Mouse (Mus musculus): Measurements from ENCODE around the gene Cd28. TPM values are rescaled to one million over a fixed set of nuclear protein-coding genes. Genes with fewer than 3 reads are reported as not detected.
"Not testable (repeated sequence)": the region's sequence is repeated elsewhere in the genome, so short reads cannot be mapped to it uniquely, and the experiment has no call there.

Cd28 gene
- polyA plus RNA-seq, 1 experiment from 2014 or later = 0.18 TPM

DNA sequence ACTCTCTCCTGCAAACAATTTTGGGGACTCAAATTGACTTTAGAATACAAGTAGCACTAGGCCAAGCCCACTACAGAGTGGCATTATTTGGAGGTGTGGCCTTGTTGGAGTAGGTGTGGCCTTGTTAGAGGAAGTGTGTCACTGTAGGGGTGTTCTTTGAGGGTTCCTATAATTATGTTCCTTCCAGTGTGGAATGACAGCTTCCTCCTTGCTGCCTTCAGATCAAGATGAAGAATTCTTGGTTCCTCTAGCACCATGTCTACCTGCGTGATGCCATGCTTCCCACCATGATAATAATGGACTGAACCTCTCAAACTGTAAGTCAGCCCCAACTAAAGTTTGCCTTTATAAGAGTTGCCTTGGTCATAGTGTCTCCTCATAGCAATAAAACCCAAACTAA, 91.1 kb downstream of the Cd28 start:
- Histone ChIP-seq H3K36me3 (replicated peaks; ENCODE audit: control insufficient read depth, insufficient read depth, low read depth, low read length) (no peaks in the 10 kb centered on the region), H3K4me3 (ENCODE audit: low read depth, low read length) (no peak overlapping the region), H3K4me1 (ENCODE audit: control insufficient read depth, insufficient read depth, low read length) (no peaks in the 10 kb centered on the region), H3K4me2 (ENCODE audit: low read depth, low read length) (no peak overlapping the region), H3K27ac (replicated peaks; ENCODE audit: low read depth, low read length) (no peak overlapping the region), H3K27me3 (ENCODE audit: control insufficient read depth, insufficient read depth, low read length) (no peaks in the 10 kb centered on the region), H3K9me3 (replicated peaks; ENCODE audit: control insufficient read depth, low read length) (no peaks in the 10 kb centered on the region), H3K9ac (replicated peaks; ENCODE audit: low read length) (no peak overlapping the region)
- 96% methylated on average over 1 of the region's 1 CpGs for WGBS
- ATAC-seq (replicated peaks; ENCODE audit: insufficient number of reproducible peaks, low FRiP score, low TSS enrichment, low read depth) (no peak), DNase-seq (ENCODE audit: low spot score) (no peak)

DNA sequence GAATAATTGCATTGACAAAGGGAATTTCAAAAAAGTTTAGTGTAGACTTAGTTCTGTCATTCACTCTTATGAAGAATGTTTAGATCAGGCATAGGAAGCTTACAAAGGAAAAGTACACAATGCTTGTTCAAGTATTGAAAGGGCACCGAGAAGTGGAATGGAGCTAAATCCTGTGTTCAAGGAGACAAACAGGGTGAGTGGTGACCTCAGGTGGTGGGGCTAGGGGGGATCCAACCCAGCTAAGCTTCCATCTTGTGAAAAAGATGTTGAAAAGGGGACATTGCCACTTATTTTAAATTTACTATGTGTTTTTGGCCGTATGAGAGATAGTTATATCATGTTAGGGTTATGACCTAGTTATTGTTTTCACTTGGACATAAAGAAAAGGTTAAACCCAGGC, 91.9 kb downstream of the Cd28 start:
- DNase-seq (ENCODE audit: low spot score) (no peak), ATAC-seq (replicated peaks; ENCODE audit: insufficient number of reproducible peaks, low FRiP score, low TSS enrichment, low read depth) (no peak)
- WGBS = 84% methylated on average over 2 of the region's 2 CpGs

DNA sequence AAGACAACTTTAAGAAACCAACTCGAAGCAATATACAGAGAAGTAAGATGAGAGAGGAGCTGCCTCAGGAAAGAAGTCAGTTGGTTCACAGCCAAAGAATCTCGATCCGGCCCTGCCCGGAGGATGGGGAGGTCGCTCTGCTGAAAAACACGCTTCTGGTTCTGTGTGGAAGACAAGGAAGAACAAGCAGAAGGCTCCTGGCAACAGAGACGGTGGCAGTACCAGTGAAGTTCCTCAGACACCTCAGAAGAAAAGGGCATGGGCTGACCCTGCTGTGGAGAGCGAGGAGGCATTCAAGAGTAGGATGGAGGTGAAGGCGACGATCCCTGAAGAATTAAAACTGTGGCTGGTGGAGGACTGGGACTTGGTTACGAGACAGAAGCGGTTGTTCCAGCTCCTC, 92.6 kb downstream of the Cd28 start:
- Histone ChIP-seq H3K4me1 (ENCODE audit: control insufficient read depth, insufficient read depth, low read length) (no peaks in the 10 kb centered on the region), H3K4me2 (ENCODE audit: low read depth, low read length) (no peak overlapping the region), H3K27ac (replicated peaks; ENCODE audit: low read depth, low read length) (no peak overlapping the region), H3K4me3 (ENCODE audit: low read depth, low read length) (no peak overlapping the region), H3K9me3 (replicated peaks; ENCODE audit: control insufficient read depth, low read length) (no peaks in the 10 kb centered on the region), H3K9ac (replicated peaks; ENCODE audit: low read length) (no peak overlapping the region), H3K36me3 (replicated peaks; ENCODE audit: control insufficient read depth, insufficient read depth, low read depth, low read length) (no peaks in the 10 kb centered on the region), H3K27me3 (ENCODE audit: control insufficient read depth, insufficient read depth, low read length) (no peaks in the 10 kb centered on the region)
- 88% methylated on average over 12 of the region's 12 CpGs for WGBS
- no peak for ATAC-seq (replicated peaks; ENCODE audit: insufficient number of reproducible peaks, low FRiP score, low TSS enrichment, low read depth)
- no peak for DNase-seq (ENCODE audit: low spot score)

More for the DNA sequence above, 91.9 kb downstream of the Cd28 start:
- Histone ChIP-seq H3K9ac (replicated peaks; ENCODE audit: low read length) (no peak overlapping the region), H3K4me3 (ENCODE audit: low read depth, low read length) (no peak overlapping the region), H3K4me1 (ENCODE audit: control insufficient read depth, insufficient read depth, low read length) (no peaks in the 10 kb centered on the region), H3K27me3 (ENCODE audit: control insufficient read depth, insufficient read depth, low read length) (no peaks in the 10 kb centered on the region), H3K9me3 (replicated peaks; ENCODE audit: control insufficient read depth, low read length) (no peaks in the 10 kb centered on the region), H3K36me3 (replicated peaks; ENCODE audit: control insufficient read depth, insufficient read depth, low read depth, low read length) (no peaks in the 10 kb centered on the region), H3K4me2 (ENCODE audit: low read depth, low read length) (no peak overlapping the region), H3K27ac (replicated peaks; ENCODE audit: low read depth, low read length) (no peak overlapping the region)

DNA sequence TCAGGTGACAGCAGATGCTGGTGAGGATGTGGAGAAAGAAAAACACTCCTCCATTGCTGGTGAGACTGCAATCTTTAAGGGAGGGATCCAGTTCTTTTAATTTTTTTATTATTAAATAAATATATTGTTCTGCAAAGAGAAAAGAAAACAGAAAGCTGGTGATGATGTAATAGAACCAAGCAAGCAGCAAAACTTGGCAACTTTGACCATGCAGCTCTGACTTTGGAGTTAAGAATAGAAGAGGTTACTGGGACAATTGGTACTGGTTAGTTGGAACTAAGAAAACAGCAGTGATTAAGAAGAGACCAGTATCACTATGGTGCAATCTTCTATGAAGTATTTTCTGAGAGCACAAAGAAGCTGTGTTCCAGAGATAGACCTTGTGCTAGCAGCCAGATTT, 94.2 kb downstream of the Cd28 start:
- DNase-seq (ENCODE audit: low spot score) = no peak
- Histone ChIP-seq H3K9ac (replicated peaks; ENCODE audit: low read length) (no peak overlapping the region), H3K4me1 (ENCODE audit: control insufficient read depth, insufficient read depth, low read length) (no peaks in the 10 kb centered on the region), H3K4me2 (ENCODE audit: low read depth, low read length) (no peak overlapping the region), H3K9me3 (replicated peaks; ENCODE audit: control insufficient read depth, low read length) (no peaks in the 10 kb centered on the region), H3K4me3 (ENCODE audit: low read depth, low read length) (no peak overlapping the region), H3K27ac (replicated peaks; ENCODE audit: low read depth, low read length) (no peak overlapping the region), H3K27me3 (ENCODE audit: control insufficient read depth, insufficient read depth, low read length) (no peaks in the 10 kb centered on the region), H3K36me3 (replicated peaks; ENCODE audit: control insufficient read depth, insufficient read depth, low read depth, low read length) (no peaks in the 10 kb centered on the region)
- ATAC-seq (replicated peaks; ENCODE audit: insufficient number of reproducible peaks, low FRiP score, low TSS enrichment, low read depth) = no peak

DNA sequence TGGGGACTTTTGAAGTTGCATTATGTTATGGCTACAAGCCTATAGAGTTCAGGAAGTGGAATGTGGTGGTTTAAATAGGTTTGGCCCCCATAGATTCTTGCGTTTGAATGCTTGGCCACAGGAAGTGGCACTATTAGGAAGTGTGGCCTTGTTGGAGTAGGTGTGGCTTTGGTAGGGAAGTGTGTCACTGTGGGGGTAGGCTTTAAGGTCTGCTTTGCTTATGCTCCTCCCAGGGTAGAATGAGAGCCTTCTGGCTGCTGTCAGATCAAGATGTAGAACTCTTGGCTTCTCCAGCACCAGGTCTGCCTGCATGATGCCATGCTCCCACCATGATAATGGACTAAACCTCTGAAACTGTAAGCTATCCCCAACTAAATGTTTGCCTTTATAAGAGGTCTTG, 95.4 kb downstream of the Cd28 start:
- WGBS = 63% methylated on average over 1 of the region's 1 CpGs
- Histone ChIP-seq H3K4me2 (ENCODE audit: low read depth, low read length) (no peak overlapping the region), H3K9me3 (replicated peaks; ENCODE audit: control insufficient read depth, low read length) (no peaks in the 10 kb centered on the region), H3K4me1 (ENCODE audit: control insufficient read depth, insufficient read depth, low read length) (no peaks in the 10 kb centered on the region), H3K4me3 (ENCODE audit: low read depth, low read length) (no peak overlapping the region), H3K27me3 (ENCODE audit: control insufficient read depth, insufficient read depth, low read length) (no peaks in the 10 kb centered on the region), H3K27ac (replicated peaks; ENCODE audit: low read depth, low read length) (no peak overlapping the region), H3K36me3 (replicated peaks; ENCODE audit: control insufficient read depth, insufficient read depth, low read depth, low read length) (no peaks in the 10 kb centered on the region), H3K9ac (replicated peaks; ENCODE audit: low read length) (no peak overlapping the region)
- ATAC-seq (replicated peaks; ENCODE audit: insufficient number of reproducible peaks, low FRiP score, low TSS enrichment, low read depth) (no peak), DNase-seq (ENCODE audit: low spot score) (no peak)

DNA sequence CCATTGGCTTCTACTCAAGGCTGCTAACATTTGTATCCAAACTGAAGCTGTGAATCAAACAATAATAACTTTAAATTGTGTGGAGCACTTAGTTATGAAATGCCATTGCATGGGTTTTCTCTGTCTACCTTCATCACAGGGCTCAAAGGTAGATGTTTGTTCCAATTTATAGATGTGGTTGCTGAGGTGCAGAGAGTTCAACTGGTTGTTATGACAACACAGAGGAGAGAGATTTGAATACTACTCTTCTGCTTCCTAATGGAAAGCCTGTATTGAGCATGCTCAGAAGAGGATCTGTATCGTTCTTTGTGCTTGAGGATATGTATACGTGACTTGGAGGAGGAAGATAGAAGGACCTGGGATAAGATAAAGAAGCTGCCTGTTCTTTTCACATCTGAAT, 96.8 kb downstream of the Cd28 start:
- Histone ChIP-seq H3K27ac (replicated peaks; ENCODE audit: low read depth, low read length) (no peak overlapping the region), H3K4me2 (ENCODE audit: low read depth, low read length) (no peak overlapping the region), H3K36me3 (replicated peaks; ENCODE audit: control insufficient read depth, insufficient read depth, low read depth, low read length) (no peaks in the 10 kb centered on the region), H3K4me1 (ENCODE audit: control insufficient read depth, insufficient read depth, low read length) (no peaks in the 10 kb centered on the region), H3K9me3 (replicated peaks; ENCODE audit: control insufficient read depth, low read length) (no peaks in the 10 kb centered on the region), H3K4me3 (ENCODE audit: low read depth, low read length) (no peak overlapping the region), H3K9ac (replicated peaks; ENCODE audit: low read length) (no peak overlapping the region), H3K27me3 (ENCODE audit: control insufficient read depth, insufficient read depth, low read length) (no peaks in the 10 kb centered on the region)
- WGBS = 83% methylated on average over 2 of the region's 2 CpGs
- DNase-seq (ENCODE audit: low spot score) = no peak
- no peak for ATAC-seq (replicated peaks; ENCODE audit: insufficient number of reproducible peaks, low FRiP score, low TSS enrichment, low read depth)

DNA sequence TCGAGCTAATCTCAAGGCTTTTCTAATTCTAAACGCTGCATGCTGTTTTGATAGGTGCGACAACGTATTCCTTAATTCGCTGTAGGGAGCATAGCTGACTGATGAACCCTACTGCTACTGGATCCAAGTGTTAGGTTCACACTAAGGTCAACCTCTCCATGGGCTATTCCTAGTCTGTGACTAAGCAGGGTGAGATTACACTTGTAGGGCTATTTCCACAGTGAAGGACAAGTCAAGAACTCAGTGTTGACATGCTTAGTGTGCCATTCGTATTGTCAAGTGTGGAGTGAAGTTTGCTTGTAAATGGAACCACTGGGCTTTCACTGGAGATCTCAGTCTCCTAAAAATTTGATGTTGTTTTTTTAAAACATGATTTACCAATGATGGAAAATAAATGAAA, 99.3 kb downstream of the Cd28 start:
- Histone ChIP-seq H3K9me3 (replicated peaks; ENCODE audit: control insufficient read depth, low read length) (no peaks in the 10 kb centered on the region), H3K27me3 (ENCODE audit: control insufficient read depth, insufficient read depth, low read length) (no peaks in the 10 kb centered on the region), H3K9ac (replicated peaks; ENCODE audit: low read length) (no peak overlapping the region), H3K4me3 (ENCODE audit: low read depth, low read length) (no peak overlapping the region), H3K36me3 (replicated peaks; ENCODE audit: control insufficient read depth, insufficient read depth, low read depth, low read length) (no peaks in the 10 kb centered on the region), H3K27ac (replicated peaks; ENCODE audit: low read depth, low read length) (no peak overlapping the region), H3K4me2 (ENCODE audit: low read depth, low read length) (no peak overlapping the region), H3K4me1 (ENCODE audit: control insufficient read depth, insufficient read depth, low read length) (no peaks in the 10 kb centered on the region)
- no peak for ATAC-seq (replicated peaks; ENCODE audit: insufficient number of reproducible peaks, low FRiP score, low TSS enrichment, low read depth)
- 87% methylated on average over 6 of the region's 6 CpGs for WGBS
- no peak for DNase-seq (ENCODE audit: low spot score)

DNA sequence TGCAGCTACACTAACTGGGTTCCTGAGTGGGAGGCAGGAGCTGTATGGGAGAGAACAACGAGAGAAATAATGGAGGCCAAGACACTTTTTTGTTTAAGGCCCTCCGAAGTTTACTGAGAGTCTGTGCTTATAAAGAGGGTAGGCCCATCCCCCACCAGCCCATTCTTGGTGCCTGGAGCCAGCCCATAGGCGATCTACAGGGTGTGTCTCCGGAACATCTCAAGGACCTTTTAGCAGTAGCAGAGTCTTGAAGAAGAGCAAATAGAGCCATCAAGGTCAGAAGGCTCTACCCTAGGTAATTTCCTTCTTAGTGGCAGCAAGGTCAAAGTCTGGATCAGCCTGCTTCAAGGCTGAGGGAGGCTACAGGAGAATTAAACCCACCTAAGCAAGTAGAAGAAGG, 101.9 kb downstream of the Cd28 start:
- not testable (repeated sequence) for H3K4me3 ChIP-seq (ENCODE audit: low read depth, low read length); ATAC-seq (replicated peaks; ENCODE audit: insufficient number of reproducible peaks, low FRiP score, low TSS enrichment, low read depth); H3K9me3 ChIP-seq (replicated peaks; ENCODE audit: control insufficient read depth, low read length); H3K9ac ChIP-seq (replicated peaks; ENCODE audit: low read length); H3K27me3 ChIP-seq (ENCODE audit: control insufficient read depth, insufficient read depth, low read length); H3K4me2 ChIP-seq (ENCODE audit: low read depth, low read length); H3K27ac ChIP-seq (replicated peaks; ENCODE audit: low read depth, low read length); DNase-seq (ENCODE audit: low spot score); H3K4me1 ChIP-seq (ENCODE audit: control insufficient read depth, insufficient read depth, low read length); H3K36me3 ChIP-seq (replicated peaks; ENCODE audit: control insufficient read depth, insufficient read depth, low read depth, low read length)
- WGBS = 84% methylated on average over 4 of the region's 4 CpGs

DNA sequence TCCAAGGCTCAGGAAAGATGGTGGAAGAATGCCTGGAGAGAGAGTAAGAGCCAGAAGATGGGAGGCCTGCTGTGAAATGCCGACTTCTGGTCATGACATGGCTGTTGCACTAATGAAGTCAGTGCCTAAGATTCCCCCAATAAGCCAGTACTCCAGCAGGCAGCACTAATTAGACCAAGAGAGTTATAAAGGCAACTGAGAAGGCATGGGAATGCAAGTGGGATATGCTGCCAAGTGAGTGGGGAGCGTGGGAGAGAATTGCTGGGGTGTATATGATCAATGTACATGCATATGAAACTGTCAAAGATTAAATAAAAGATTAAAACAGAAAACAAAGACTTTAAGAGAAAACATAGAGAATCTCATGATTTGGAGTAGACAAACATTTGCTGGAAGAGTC, 103.4 kb downstream of the Cd28 start:
- no peak overlapping the region for H3K4me3 ChIP-seq (ENCODE audit: low read depth, low read length)
- H3K4me1 ChIP-seq (ENCODE audit: control insufficient read depth, insufficient read depth, low read length) = no peaks in the 10 kb centered on the region
- DNase-seq (ENCODE audit: low spot score) = no peak
- no peaks in the 10 kb centered on the region for H3K9me3 ChIP-seq (replicated peaks; ENCODE audit: control insufficient read depth, low read length)
- no peak overlapping the region for H3K9ac ChIP-seq (replicated peaks; ENCODE audit: low read length)
- 85% methylated on average over 2 of the region's 2 CpGs for WGBS
- no peaks in the 10 kb centered on the region for H3K36me3 ChIP-seq (replicated peaks; ENCODE audit: control insufficient read depth, insufficient read depth, low read depth, low read length)
- H3K4me2 ChIP-seq (ENCODE audit: low read depth, low read length) = no peak overlapping the region
- no peaks in the 10 kb centered on the region for H3K27me3 ChIP-seq (ENCODE audit: control insufficient read depth, insufficient read depth, low read length)
- ATAC-seq (replicated peaks; ENCODE audit: insufficient number of reproducible peaks, low FRiP score, low TSS enrichment, low read depth) = no peak
- H3K27ac ChIP-seq (replicated peaks; ENCODE audit: low read depth, low read length) = no peak overlapping the region

All from embryonic facial prominence, embryonic 11.5 days (tissue).